Mouse (Mus musculus) spleen, postnatal 4 days (tissue): Measurements from ENCODE around the gene Pttg1.

Source experiments
- DNase-seq, 2 experiments: peaks; one replicate each; pipeline ENCODE4 v3.0.0; 2022; ENCODE audit warnings: low spot score in 2 of 2

The Pttg1 gene

DNA sequence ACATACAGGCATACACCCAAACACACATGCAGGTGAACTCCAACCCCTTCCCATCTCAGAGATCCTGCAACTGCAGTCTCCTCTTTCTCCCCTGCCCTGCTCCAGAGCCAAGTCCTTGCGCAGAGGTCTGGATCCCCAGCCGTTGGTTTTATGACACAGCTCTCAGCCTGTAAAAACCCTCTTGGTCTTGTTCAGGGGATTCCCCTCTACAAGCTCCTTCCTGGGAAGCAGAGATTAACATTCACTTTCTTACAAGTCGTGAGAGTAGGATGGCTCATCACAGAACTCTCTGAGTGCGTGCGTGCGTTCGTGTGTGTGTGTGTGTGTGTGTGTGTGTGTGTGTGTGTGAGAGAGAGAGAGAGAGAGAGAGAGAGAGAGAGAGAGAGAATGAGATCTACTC, 15.8 kb downstream of the Pttg1 start:
- no peak for DNase-seq

DNA sequence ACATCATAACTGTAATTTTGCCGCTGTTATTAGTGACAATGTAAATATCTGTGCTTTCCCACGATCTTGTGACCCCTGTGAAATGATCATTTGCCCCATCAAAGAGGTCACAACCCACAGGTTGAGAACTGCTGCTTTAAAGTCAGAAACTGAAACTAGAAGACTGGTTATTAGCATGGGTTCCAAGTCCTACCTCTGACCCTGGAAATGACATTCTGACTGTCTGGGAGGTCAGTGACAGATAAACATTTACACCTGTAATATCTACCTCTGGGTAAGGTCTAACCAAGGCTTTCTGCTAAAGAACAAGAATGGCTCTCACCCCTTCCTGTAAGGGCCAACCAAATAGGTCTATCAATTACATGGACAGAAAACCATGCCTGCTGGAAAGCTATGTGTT, 17.2 kb downstream of the Pttg1 start:
- no peak for DNase-seq

- DNase-seq = no peak
Measured at GRCm38 (mm10) chr11:43404150-43404807, 21.8 kb downstream of the Pttg1 start.

GRCm38 (mm10) chr11:43400131-43400530, 25.9 kb downstream of the Pttg1 start:
- DNase-seq = no peak

- DNase-seq = no peak
Measured at GRCm38 (mm10) chr11:43399297-43399696, 26.8 kb downstream of the Pttg1 start.

DNA sequence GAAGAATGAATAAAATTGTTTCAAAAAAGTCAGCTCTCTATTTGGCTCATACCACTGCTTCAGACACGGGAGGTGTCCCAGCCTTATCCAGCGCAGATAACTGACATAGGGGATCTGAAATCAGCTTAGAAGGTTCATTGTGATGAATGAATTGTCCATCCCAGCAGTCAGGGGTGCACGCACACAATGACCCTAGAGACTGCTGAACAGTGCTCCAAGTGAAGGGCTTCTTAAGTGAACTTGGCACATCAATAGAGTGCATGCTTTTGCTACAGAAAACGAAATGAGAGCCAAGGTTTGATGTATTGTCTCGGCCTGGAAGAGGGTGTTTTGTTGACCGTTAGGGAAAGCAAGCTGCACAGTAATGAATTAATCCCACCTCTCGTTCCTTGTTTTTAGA, 29.4 kb downstream of the Pttg1 start:
- no peak for DNase-seq

GRCm38 (mm10) chr11:43396246-43396645, 29.8 kb downstream of the Pttg1 start:
- no peak for DNase-seq

DNA sequence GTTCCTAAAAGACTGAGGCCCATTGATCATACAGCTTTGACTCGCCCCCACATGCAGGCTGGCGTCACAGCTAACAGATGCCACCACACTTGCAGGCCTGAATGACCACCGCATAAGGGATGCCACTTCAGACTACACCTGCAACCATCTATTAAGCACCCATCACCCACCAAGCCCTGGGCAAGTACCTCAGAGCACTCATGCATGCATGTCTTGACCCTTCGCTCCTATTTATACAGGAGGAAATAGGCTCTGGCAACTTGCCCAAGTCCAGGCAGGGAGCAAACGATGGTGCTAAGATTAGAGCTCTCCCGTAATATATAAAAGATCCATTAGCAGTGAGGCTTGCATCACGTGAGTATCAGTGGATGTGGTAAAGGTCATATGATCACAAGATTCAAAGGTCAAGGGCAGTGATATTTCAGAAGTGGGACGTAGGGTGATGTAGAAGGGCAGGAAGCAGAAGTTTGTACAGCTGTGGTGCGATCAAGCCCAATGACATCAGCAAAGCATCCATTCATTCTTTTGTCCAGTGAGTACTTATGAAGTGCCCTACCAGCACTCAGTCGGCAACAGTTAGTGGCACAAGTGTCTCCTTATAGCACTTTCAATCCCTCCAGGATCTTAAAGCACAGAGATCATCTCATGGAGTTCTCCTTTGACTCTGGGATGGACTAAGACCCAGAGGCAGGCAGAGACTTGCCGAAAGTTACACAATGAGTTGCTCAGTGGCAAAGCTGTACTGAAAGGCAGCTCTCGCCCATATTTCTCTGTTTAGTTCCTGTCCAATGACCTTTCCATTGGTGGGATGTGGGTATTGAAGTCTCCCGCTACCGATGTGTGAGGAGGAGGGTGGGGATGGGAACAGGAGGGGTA, 30.7 kb downstream of the Pttg1 start:
- DNase-seq = no peak

DNA sequence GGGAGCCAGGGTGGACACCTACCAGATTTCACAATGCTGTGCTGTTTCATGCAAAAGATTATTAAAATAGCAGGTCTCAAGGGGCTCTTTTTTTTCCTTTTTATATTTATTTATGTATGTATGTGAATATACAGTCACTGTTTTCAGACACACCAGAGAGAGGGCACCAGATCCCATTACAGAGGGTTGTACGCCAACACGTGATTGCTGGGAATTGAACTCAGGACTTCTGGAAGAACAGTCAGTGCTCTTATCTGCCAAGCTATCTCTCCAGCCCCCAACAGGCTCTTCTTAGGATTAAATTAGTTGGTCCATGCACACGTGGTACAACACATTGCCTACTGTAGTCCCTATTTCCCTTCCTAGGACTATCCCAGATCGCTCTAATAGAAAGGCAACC, 32.7 kb downstream of the Pttg1 start:
- DNase-seq = no peak

GRCm38 (mm10) chr11:43392757-43393156, 33.3 kb downstream of the Pttg1 start:
- no peak for DNase-seq

- DNase-seq = no peak
Measured at GRCm38 (mm10) chr11:43389118-43389517, 36.9 kb downstream of the Pttg1 start.

DNA sequence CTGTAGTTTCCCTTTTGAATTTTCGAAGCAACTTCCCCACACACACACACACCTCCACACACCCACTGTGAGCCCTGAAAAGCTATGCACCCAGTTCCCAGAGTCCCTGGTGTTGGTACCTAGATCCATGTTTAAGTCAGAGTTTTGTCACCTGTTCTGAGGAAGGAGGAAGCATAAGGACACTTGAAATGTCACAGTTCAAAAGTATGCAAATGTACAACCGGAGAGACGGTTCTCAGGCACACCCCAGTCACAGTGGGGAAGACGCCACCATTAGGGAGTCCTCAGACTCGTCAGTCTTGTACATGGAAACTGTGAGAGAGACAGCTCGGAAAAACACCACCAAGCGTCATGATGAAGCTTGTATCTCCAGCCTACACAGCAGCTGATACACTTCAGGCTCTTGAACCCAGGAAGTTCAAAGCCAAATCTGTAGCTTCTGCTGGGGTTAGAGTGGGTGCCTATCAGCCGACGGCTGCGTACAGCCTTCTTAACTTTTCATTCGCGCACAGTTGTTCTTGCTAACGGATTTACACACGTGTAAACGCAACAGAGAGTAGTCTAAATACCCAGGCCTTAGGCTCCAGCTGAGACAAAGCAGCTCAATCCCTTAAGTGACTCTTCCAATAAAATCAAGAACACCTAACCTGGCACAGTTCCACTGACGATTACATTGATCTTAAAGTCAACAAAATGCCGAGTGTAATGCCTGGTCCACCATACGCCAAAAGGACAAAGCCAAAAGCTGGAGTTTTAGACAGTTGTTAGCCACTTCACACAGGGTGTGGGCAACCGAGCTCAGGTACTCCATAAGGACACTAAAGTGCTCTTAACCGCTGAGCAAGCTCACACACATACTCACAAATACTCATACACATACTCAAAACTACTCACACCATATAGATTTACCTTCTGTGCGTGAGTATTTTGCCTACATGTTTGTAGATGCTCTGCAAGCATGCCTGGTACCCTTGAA, 37.6 kb downstream of the Pttg1 start:
- DNase-seq = no peak

GRCm38 (mm10) chr11:43387004-43387880, 38.8 kb downstream of the Pttg1 start:
- no peak for DNase-seq

- DNase-seq = no peak
Measured at GRCm38 (mm10) chr11:43385716-43386115, 40.3 kb downstream of the Pttg1 start.

DNA sequence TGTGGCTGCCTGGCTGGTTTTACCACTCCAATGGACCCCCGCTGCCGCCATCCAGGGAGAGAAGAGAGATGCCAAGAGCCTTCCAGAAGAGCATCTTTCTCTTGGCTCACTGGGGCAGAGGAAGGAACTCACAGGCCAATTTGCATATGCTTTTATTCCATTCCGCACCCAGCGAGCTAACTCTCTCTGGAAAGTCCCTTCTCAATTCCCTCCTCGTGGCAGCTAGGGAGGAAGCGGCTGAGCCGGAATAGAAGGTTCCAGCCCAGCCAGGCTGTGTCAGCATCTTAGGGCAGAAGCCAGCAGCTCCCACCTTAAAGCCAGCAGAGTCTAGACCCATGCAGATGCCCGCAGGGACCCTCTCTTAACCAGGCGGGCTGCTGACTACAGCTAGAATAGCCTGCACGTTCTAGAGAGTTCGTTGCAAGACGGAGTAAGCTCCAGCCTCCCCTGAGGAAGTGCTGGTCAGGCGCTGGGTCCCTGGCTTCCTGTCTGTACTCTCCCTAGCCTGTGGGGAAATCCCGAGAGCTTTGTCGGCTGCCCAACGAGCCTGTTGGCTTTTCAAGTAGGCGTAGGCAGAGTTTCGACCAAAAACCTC, 40.9 kb downstream of the Pttg1 start:
- DNase-seq = peak; percentile 47 to 72

- DNase-seq = no peak
Measured at GRCm38 (mm10) chr11:43383581-43383980, 42.5 kb downstream of the Pttg1 start.

DNA sequence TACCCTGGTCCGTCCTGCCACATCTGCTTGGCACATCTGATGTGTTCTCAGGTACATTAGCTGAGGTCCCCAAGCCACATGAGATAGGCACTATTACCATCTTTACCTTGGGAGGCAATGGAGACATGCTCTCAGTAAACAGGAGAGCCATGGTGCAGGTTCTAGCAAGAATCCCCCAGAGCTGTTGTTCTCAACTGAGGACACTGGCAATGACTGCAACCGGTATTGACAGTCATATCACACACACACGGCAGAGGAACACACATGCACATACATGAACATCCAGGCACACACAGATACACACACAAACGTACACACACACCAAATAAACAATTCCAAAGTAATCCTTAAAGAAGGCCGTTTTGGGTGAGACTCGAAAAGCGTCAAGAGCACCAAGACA, 45.1 kb downstream of the Pttg1 start:
- DNase-seq = no peak

DNA sequence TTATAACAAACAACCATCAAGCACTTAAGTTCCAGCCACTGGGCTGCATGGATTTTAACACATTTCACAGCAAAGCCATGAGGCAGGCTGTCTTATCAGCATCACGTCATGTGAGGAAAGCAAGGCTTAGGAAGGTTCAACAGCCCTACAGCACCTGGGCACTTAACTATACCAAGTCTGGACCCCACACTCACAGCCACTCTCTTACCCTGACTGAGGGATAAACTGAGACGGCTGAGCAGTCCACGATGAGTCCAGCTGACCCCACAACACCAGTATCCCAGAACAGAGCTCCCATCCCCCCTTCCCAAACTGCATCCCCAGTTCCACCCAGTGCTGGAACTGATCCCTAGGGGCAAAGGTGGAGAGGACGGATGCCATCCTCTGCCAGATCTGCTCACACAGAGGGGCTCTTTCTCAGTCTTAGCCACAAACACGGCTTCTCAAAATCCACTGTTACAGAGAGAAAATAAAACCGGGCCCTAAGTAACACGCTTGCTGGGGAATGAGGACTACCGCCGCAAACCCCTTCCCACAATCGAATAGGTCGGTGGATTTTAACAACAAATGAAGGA, 46.1 kb downstream of the Pttg1 start:
- DNase-seq = no peak

GRCm38 (mm10) chr11:43379488-43379887, 46.6 kb downstream of the Pttg1 start:
- no peak for DNase-seq
